Comparison of ENCODE assay signal across 8 mouse cellular contexts in genomic region chr17:24887291-24888080, GRCm38 (mm10). TPM values are rescaled to one million over a fixed set of nuclear protein-coding genes. Genes with fewer than 3 reads are reported as not detected.
A peak's percentile ranks its signal among the peaks of the same experiment; 100 is the strongest.
DNase-seq lines count a peak whose midpoint lies in the region; ATAC-seq and TF ChIP-seq lines count a peak whose summit lies in the region.

No protein-coding gene starts in this region.

- H3K9ac ChIP-seq in hindbrain, embryonic 15.5 days = peak overlapping the region; percentile 72
- H3K9ac ChIP-seq in midbrain, postnatal 0 days (replicated peaks; ENCODE audit: low read length, poor library complexity, severe bottlenecking) = peak overlapping the region; percentile 75

- no peak for ATAC-seq in hindbrain, embryonic 15.5 days (ENCODE audit: low FRiP score, low read depth)
- no peak for ATAC-seq in midbrain, postnatal 0 days (ENCODE audit: low FRiP score)

- H3K27ac ChIP-seq in hindbrain, embryonic 15.5 days (replicated peaks) = peak overlapping the region; percentile 81; the same call in 1 of the 2 replicates
- peak overlapping the region; percentile 85 for H3K27ac ChIP-seq in midbrain, postnatal 0 days (ENCODE audit: low read depth, low read length)

- peaks cover 28% of the 10 kb centered on the region for H3K4me1 ChIP-seq in hindbrain, embryonic 15.5 days (replicated peaks)
- H3K4me1 ChIP-seq in midbrain, postnatal 0 days (ENCODE audit: insufficient read depth, low read length) = peaks cover 13% of the 10 kb centered on the region; the same call in 1 of the 2 replicates

- WGBS in hindbrain, embryonic 15.5 days = 65% methylated on average over 18 of the region's 18 CpGs
- 67% methylated on average over 18 of the region's 18 CpGs for WGBS in midbrain, postnatal 0 days

- DNase-seq in cerebellum, adult 9-10 months = peak; percentile 63
- no peak for DNase-seq in cerebellum, postnatal 36 days
- DNase-seq in thymus, postnatal 0 days (ENCODE audit: low spot score) = peak; percentile 45
- no peak for DNase-seq in thymus, adult 18-20 months
- peak; percentile 8 for DNase-seq in midbrain, postnatal 0 days (ENCODE audit: low spot score)
- no peak for DNase-seq in gastrocnemius, postnatal 25 days
- no peak for DNase-seq in left cerebral cortex, adult 18-20 months (ENCODE audit: low spot score in 2 of 2)

- H3K27me3 ChIP-seq in hindbrain, embryonic 15.5 days = no peaks in the 10 kb centered on the region
- H3K27me3 ChIP-seq in midbrain, postnatal 0 days (ENCODE audit: insufficient read depth, low read length) = no peaks in the 10 kb centered on the region

- peak overlapping the region; percentile 77 for H3K4me3 ChIP-seq in hindbrain, embryonic 15.5 days
- peak overlapping the region; percentile 82 for H3K4me3 ChIP-seq in midbrain, postnatal 0 days (ENCODE audit: low read depth, low read length)

- H3K9me3 ChIP-seq in hindbrain, embryonic 15.5 days = no peaks in the 10 kb centered on the region
- H3K9me3 ChIP-seq in midbrain, postnatal 0 days (ENCODE audit: low read length) = no peaks in the 10 kb centered on the region

- H3K4me2 ChIP-seq in hindbrain, embryonic 15.5 days = peak overlapping the region; percentile 70
- peak overlapping the region; percentile 92 for H3K4me2 ChIP-seq in midbrain, postnatal 0 days (ENCODE audit: low read depth, low read length, poor library complexity, severe bottlenecking)

- no peak for TF ChIP-seq CTCF in midbrain, postnatal 0 days (IDR thresholded peaks at IDR 0.05)

- H3K36me3 ChIP-seq in hindbrain, embryonic 15.5 days = peaks cover 39% of the 10 kb centered on the region
- H3K36me3 ChIP-seq in midbrain, postnatal 0 days (ENCODE audit: insufficient read depth, low read length) = peaks cover 40% of the 10 kb centered on the region

RNA-seq across cellular contexts. Expression of gene Spsb3, which starts 1.0 kb away (rescaled TPM):
- 89.2 and 97.8 TPM in 2 replicates for polyA plus RNA-seq in thymus, postnatal 0 days (2015; fragmentation: Nextera tagmentation; extraction: Ambion mirVana)
- polyA plus RNA-seq in hindbrain, embryonic 15.5 days (2015; fragmentation: Nextera tagmentation; extraction: Ambion mirVana) = 78.5 and 87.6 TPM in 2 replicates
- 87.5 and 105 TPM in 2 replicates for total RNA-seq in midbrain, postnatal 0 days (2014; rRNA removed)
- polyA plus RNA-seq in midbrain, postnatal 0 days (2015; fragmentation: Nextera tagmentation; extraction: Ambion mirVana) = 100 and 110 TPM in 2 replicates
- 10 to 100 TPM; 27.8 to 31.5 TPM for total RNA-seq in gastrocnemius, postnatal 25 days (2021)
- total RNA-seq in left cerebral cortex, adult 18-20 months (2021) = 10 to 100 TPM; 60.3 to 60.7 TPM

RNA-seq across cellular contexts. Expression of gene Nubp2, which starts 1.3 kb away (rescaled TPM):
- 109 and 112 TPM in 2 replicates for polyA plus RNA-seq in thymus, postnatal 0 days (2015; fragmentation: Nextera tagmentation; extraction: Ambion mirVana)
- 62.7 and 65.2 TPM in 2 replicates for polyA plus RNA-seq in hindbrain, embryonic 15.5 days (2015; fragmentation: Nextera tagmentation; extraction: Ambion mirVana)
- 39.6 and 60.2 TPM in 2 replicates for total RNA-seq in midbrain, postnatal 0 days (2014; rRNA removed)
- 55.8 and 63.9 TPM in 2 replicates for polyA plus RNA-seq in midbrain, postnatal 0 days (2015; fragmentation: Nextera tagmentation; extraction: Ambion mirVana)
- 10 to 100 TPM; 10.2 to 13.1 TPM for total RNA-seq in gastrocnemius, postnatal 25 days (2021)
- 10 to 100 TPM; 30.4 to 31.0 TPM for total RNA-seq in left cerebral cortex, adult 18-20 months (2021)

RNA-seq across cellular contexts. Expression of gene Eme2, which starts 7.4 kb away (rescaled TPM):
- polyA plus RNA-seq in thymus, postnatal 0 days (2015; fragmentation: Nextera tagmentation; extraction: Ambion mirVana) = 19.9 and 24.9 TPM in 2 replicates
- 27.0 and 30.5 TPM in 2 replicates for polyA plus RNA-seq in hindbrain, embryonic 15.5 days (2015; fragmentation: Nextera tagmentation; extraction: Ambion mirVana)
- total RNA-seq in midbrain, postnatal 0 days (2014; rRNA removed) = 29.7 and 31.7 TPM in 2 replicates
- 20.2 and 22.5 TPM in 2 replicates for polyA plus RNA-seq in midbrain, postnatal 0 days (2015; fragmentation: Nextera tagmentation; extraction: Ambion mirVana)
- total RNA-seq in gastrocnemius, postnatal 25 days (2021) = 10 to 100 TPM in 1 of 2 experiments, 1 to 10 TPM in 1; 8.8 to 10.4 TPM
- 10 to 100 TPM; 47.5 to 51.1 TPM for total RNA-seq in left cerebral cortex, adult 18-20 months (2021)

RNA-seq across cellular contexts. Expression of gene Mrps34, which starts 7.4 kb away (rescaled TPM):
- polyA plus RNA-seq in thymus, postnatal 0 days (2015; fragmentation: Nextera tagmentation; extraction: Ambion mirVana) = 128 and 136 TPM in 2 replicates
- polyA plus RNA-seq in hindbrain, embryonic 15.5 days (2015; fragmentation: Nextera tagmentation; extraction: Ambion mirVana) = 80.1 and 82.3 TPM in 2 replicates
- total RNA-seq in midbrain, postnatal 0 days (2014; rRNA removed) = 43.8 and 46.1 TPM in 2 replicates
- 128 and 131 TPM in 2 replicates for polyA plus RNA-seq in midbrain, postnatal 0 days (2015; fragmentation: Nextera tagmentation; extraction: Ambion mirVana)
- 100 to 1,000 TPM in 1 of 2 experiments, 10 to 100 TPM in 1; 85.9 to 105 TPM for total RNA-seq in gastrocnemius, postnatal 25 days (2021)
- 10 to 100 TPM; 69.0 to 72.9 TPM for total RNA-seq in left cerebral cortex, adult 18-20 months (2021)

RNA-seq across cellular contexts. Expression of gene Nme3, which starts 8.8 kb away (rescaled TPM):
- polyA plus RNA-seq in thymus, postnatal 0 days (2015; fragmentation: Nextera tagmentation; extraction: Ambion mirVana) = 47.7 and 57.2 TPM in 2 replicates
- polyA plus RNA-seq in hindbrain, embryonic 15.5 days (2015; fragmentation: Nextera tagmentation; extraction: Ambion mirVana) = 81.6 and 85.5 TPM in 2 replicates
- total RNA-seq in midbrain, postnatal 0 days (2014; rRNA removed) = 54.4 and 65.3 TPM in 2 replicates
- polyA plus RNA-seq in midbrain, postnatal 0 days (2015; fragmentation: Nextera tagmentation; extraction: Ambion mirVana) = 98.3 and 105 TPM in 2 replicates
- total RNA-seq in gastrocnemius, postnatal 25 days (2021) = 1 to 10 TPM; 7.7 to 9.8 TPM
- total RNA-seq in left cerebral cortex, adult 18-20 months (2021) = 10 to 100 TPM; 51.8 to 54.1 TPM

Comparison
In these comparisons a context has a peak if more than half of its experiments do, and no peak if none do; other contexts are left out.
1. DNase-seq: peak in cerebellum, adult 9-10 months (single experiment), thymus, postnatal 0 days (single experiment) and midbrain, postnatal 0 days (single experiment); none in cerebellum, postnatal 36 days (0 of 2), thymus, adult 18-20 months (0 of 2), gastrocnemius, postnatal 25 days (single experiment) and left cerebral cortex, adult 18-20 months (0 of 2).